Mouse (Mus musculus): ENCODE data around the gene Dnah12. TPM values are rescaled to one million over a fixed set of nuclear protein-coding genes. Genes with fewer than 3 reads are reported as not detected.

The Dnah12 gene
- polyA plus RNA-seq, 1 experiment from 2014 or later, result 0.05 TPM

DNA sequence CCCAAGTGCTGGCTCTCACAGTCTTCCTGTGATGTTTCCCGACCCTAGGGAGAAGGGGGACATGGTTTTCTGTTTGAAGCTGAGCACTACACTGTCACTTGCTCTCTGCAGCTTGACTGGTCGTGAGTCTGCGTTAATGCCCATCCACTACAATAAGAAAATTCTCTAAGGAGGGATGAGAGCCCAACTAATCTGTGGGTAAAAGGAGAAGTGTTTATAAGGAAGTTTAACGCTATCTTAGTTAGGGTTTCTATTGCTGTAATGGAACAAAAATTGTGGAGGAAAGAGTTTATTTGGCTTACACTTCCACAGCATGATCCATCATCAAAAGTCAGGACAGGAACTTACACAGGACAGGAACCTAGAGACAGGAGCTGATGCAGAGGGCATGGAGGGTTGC is 123.7 kb downstream of the Dnah12 start:
- 61% methylated on average over 4 of the region's 4 CpGs for WGBS
- H3K9me3 ChIP-seq, result no peaks in the 10 kb centered on the region
- ATAC-seq (ENCODE audit: insufficient read depth, low FRiP score, low read depth), result no peak
- H3K4me3 ChIP-seq (replicated peaks), result no peak overlapping the region
- no peaks in the 10 kb centered on the region for H3K27me3 ChIP-seq (replicated peaks)
- no peaks in the 10 kb centered on the region for H3K36me3 ChIP-seq
- no peak overlapping the region for H3K9ac ChIP-seq
- no peak overlapping the region for H3K4me2 ChIP-seq
- H3K27ac ChIP-seq, result no peak overlapping the region
- no peaks in the 10 kb centered on the region for H3K4me1 ChIP-seq

DNA sequence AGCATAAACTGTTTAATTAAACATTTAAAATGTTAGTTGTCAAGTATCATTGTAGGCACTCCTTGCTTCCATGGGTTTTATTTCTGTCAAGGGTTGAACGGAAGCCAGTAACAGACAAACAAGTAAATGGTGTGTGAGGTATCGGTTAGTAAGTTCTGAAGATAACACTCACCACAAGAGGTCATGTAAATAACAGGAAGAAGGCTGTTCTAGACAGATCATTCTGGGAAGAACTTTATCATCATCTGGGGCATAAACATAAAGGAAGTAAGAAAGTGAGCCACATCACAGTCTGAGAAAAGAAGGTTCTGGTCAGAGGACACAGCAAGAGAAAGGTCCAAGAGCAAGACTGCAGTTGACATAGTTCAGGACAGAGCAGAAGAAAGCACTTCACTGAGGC is 132.9 kb downstream of the Dnah12 start:
- H3K36me3 ChIP-seq, result no peaks in the 10 kb centered on the region
- no peaks in the 10 kb centered on the region for H3K9me3 ChIP-seq
- 68% methylated on average over 2 of the region's 2 CpGs for WGBS
- H3K4me3 ChIP-seq (replicated peaks), result no peak overlapping the region
- H3K9ac ChIP-seq, result no peak overlapping the region
- no peaks in the 10 kb centered on the region for H3K27me3 ChIP-seq (replicated peaks)
- no peak overlapping the region for H3K4me2 ChIP-seq
- no peak overlapping the region for H3K27ac ChIP-seq
- ATAC-seq (ENCODE audit: insufficient read depth, low FRiP score, low read depth), result no peak
- no peaks in the 10 kb centered on the region for H3K4me1 ChIP-seq

DNA sequence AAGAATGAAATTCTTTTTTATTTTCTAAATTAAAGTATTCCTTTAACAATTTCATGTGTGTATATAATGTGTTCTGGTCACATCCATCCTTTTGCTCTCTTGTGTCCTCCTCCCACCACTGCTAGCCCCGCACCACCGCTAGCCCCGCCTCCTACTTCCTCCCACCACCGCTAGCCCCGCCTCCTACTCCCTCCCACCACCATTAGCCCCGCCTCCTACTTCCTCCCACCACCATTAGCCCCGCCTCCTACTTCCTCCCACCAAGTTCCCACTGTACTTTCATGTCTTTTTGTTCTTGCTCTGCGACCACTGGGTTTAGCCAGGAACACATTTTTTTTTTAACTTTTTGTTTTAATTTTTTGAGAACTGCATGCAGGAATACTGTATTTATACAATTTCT is 160.0 kb downstream of the Dnah12 start:
- no peak for ATAC-seq (ENCODE audit: insufficient read depth, low FRiP score, low read depth)
- H3K9me3 ChIP-seq, result no peaks in the 10 kb centered on the region
- no peaks in the 10 kb centered on the region for H3K4me1 ChIP-seq
- no peaks in the 10 kb centered on the region for H3K36me3 ChIP-seq
- no peak overlapping the region for H3K27ac ChIP-seq
- no peak overlapping the region for H3K9ac ChIP-seq
- H3K4me2 ChIP-seq, result no peak overlapping the region
- WGBS, result 74% methylated on average over 8 of the region's 8 CpGs
- no peak overlapping the region for H3K4me3 ChIP-seq (replicated peaks)
- no peaks in the 10 kb centered on the region for H3K27me3 ChIP-seq (replicated peaks)

DNA sequence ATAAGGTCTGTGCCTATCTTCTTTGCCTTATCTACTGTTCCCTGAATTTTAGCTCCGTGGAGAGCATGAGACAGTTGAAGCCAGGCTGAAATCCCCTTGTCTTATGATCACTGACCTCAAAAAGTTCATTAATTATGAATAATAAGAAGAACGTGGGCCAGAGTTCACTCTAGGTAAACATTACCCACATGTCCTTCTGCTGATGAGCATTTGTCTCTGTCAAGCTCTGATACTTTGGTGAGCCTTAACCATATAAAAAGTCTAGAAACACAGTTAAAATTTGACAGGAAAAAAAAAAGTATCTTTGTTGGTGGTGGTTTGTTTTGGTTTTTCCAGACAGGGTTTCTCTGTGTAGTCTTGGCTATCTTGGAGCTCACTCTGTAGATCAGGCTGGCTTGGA is 161.0 kb downstream of the Dnah12 start:
- H3K9me3 ChIP-seq, result no peaks in the 10 kb centered on the region
- H3K4me3 ChIP-seq (replicated peaks), result no peak overlapping the region
- no peak for ATAC-seq (ENCODE audit: insufficient read depth, low FRiP score, low read depth)
- no peaks in the 10 kb centered on the region for H3K4me1 ChIP-seq
- 46% methylated on average over 2 of the region's 2 CpGs for WGBS
- H3K4me2 ChIP-seq, result no peak overlapping the region
- H3K27me3 ChIP-seq (replicated peaks), result no peaks in the 10 kb centered on the region
- no peaks in the 10 kb centered on the region for H3K36me3 ChIP-seq
- no peak overlapping the region for H3K9ac ChIP-seq
- H3K27ac ChIP-seq, result no peak overlapping the region

DNA sequence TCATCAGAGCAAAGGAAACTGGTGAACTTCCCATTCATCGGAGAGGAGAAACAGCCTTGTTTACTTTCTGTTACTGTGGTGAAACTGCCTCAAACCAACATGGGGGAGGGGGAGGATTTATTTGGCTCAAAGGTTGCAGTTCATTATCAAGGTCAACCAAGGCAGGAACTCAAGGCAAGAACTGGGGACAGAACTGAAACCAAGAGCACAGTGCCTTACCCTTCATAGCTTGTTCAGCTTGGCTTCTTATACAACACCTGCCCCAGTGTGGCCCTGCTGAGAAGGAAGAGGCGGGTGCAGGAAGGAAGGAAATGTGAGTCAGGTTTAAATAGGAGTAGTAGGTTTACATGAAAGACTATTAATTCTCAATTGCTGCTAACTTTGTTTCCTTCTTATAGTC is 165.3 kb downstream of the Dnah12 start:
- H3K27ac ChIP-seq, result no peak overlapping the region
- no peaks in the 10 kb centered on the region for H3K4me1 ChIP-seq
- H3K9me3 ChIP-seq, result no peaks in the 10 kb centered on the region
- no peaks in the 10 kb centered on the region for H3K36me3 ChIP-seq
- no peaks in the 10 kb centered on the region for H3K27me3 ChIP-seq (replicated peaks)
- ATAC-seq (ENCODE audit: insufficient read depth, low FRiP score, low read depth), result no peak
- 67% methylated on average over 2 of the region's 2 CpGs for WGBS
- no peak overlapping the region for H3K9ac ChIP-seq
- no peak overlapping the region for H3K4me2 ChIP-seq
- no peak overlapping the region for H3K4me3 ChIP-seq (replicated peaks)

DNA sequence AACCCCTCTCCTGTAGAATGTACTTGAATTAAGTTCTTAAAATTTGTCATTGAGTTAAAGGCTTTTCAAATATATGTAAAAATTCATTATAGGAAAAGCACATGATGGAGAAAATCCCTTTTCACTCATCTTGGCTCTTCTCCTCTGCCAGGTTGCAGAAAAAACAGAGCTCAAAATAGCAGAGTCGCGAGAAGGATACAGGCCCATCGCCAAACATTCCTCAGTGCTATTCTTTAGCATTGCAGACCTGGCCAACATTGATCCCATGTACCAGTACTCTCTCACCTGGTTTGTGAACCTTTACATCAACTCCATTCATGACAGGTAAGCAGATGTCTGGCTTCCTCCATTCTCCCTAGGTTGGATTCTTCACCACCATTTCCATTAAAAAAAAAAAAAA is 165.9 kb downstream of the Dnah12 start:
- H3K27ac ChIP-seq, result no peak overlapping the region
- no peaks in the 10 kb centered on the region for H3K27me3 ChIP-seq (replicated peaks)
- no peak overlapping the region for H3K4me3 ChIP-seq (replicated peaks)
- 84% methylated on average over 3 of the region's 3 CpGs for WGBS
- H3K9me3 ChIP-seq, result no peaks in the 10 kb centered on the region
- no peaks in the 10 kb centered on the region for H3K36me3 ChIP-seq
- no peaks in the 10 kb centered on the region for H3K4me1 ChIP-seq
- H3K9ac ChIP-seq, result no peak overlapping the region
- no peak overlapping the region for H3K4me2 ChIP-seq
- ATAC-seq (ENCODE audit: insufficient read depth, low FRiP score, low read depth), result no peak

DNA sequence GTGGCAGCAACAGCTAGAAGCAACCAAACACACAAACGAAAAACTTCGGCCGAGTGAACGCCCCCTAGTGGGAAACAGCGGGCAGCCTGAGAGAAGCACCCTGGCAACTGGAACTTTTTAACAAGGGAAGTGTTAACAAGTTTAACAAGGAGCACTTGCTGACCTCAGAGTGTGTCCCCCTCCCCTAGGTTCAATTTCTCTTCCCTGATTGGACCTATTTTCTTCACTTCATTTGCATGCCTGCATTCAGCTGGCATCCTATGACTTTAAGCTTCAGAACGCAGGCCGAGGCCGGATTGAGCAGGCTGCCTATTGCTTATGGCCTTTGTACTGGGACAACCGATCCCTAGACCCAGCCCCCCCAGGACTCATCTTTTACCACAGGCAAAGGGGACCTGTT is 174.3 kb downstream of the Dnah12 start:
- Histone ChIP-seq H3K4me2 (no peak overlapping the region), H3K36me3 (no peaks in the 10 kb centered on the region), H3K4me1 (no peaks in the 10 kb centered on the region), H3K27me3 (replicated peaks) (no peaks in the 10 kb centered on the region), H3K27ac (no peak overlapping the region), H3K9me3 (no peaks in the 10 kb centered on the region), H3K4me3 (replicated peaks) (no peak overlapping the region), H3K9ac (no peak overlapping the region)
- ATAC-seq (ENCODE audit: insufficient read depth, low FRiP score, low read depth), result no peak
- 78% methylated on average over 9 of the region's 9 CpGs for WGBS

DNA sequence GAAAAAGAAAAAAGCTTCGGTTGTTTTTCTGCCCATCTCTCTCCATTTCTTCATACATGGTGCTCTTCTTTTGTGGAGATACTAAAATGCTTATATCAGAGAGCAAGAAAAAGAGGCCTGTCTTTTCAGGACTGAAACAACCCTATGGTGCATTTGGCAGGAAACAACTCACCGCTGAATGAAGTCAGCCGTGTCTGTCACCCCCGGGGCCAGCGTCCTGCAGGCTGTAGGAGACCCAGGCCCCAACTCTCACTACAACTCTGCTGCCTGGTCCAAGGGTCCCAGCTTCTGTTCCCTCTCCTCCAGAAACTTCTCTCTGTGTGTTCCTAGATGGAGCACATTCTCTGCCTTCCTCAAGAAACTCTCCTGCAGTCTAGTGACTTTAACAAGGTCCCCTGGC is 175.2 kb downstream of the Dnah12 start:
- no peak for ATAC-seq (ENCODE audit: insufficient read depth, low FRiP score, low read depth)
- WGBS, result 92% methylated on average over 5 of the region's 5 CpGs
- Histone ChIP-seq H3K4me2 (no peak overlapping the region), H3K27ac (no peak overlapping the region), H3K9me3 (no peaks in the 10 kb centered on the region), H3K27me3 (replicated peaks) (no peaks in the 10 kb centered on the region), H3K36me3 (no peaks in the 10 kb centered on the region), H3K4me1 (no peaks in the 10 kb centered on the region), H3K4me3 (replicated peaks) (no peak overlapping the region), H3K9ac (no peak overlapping the region)

DNA sequence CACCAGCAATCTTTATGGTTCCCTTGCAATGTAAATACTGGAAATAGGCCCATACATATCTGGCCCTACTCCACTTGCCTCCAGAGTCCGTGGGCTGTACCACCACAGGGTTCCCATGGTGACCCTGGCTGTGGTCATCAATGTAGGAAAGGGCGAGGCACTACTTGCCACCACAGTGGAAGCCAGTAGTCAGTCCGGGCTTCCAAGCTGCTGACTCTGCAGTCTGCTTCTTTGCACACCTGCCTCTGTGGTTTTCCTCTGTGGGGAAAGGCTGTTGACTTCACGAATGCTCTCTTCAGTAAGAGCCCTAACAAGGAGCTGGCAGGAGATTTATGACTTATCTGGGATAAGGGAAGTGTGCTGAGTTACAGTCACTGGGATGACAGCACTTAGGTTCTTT is 185.7 kb downstream of the Dnah12 start:
- Histone ChIP-seq H3K27me3 (replicated peaks) (no peaks in the 10 kb centered on the region), H3K4me3 (replicated peaks) (no peak overlapping the region), H3K36me3 (no peaks in the 10 kb centered on the region), H3K27ac (no peak overlapping the region), H3K9me3 (no peaks in the 10 kb centered on the region), H3K4me1 (no peaks in the 10 kb centered on the region), H3K9ac (no peak overlapping the region), H3K4me2 (no peak overlapping the region)
- ATAC-seq (ENCODE audit: insufficient read depth, low FRiP score, low read depth), result no peak
- WGBS, result 65% methylated on average over 4 of the region's 4 CpGs

DNA sequence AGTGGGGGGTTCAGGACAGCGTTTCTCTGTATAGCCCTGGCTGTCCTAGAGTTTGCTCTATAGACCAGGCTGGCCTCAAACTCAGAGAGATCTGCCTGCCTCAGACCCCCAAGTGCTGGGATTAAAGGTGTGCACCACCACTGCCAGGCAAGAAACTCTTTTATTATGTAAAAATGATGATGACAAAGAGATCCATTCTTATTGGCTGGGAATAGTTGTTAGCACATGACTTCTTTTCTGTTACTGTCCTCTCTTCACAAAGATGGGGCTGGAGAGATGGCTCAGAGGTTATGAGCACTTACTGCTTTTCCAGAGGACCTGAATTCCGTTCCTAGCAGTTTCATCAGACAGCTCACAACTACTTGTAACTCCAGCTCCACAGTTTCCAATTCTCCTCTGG is 186.9 kb downstream of the Dnah12 start:
- Histone ChIP-seq H3K27ac (no peak overlapping the region), H3K9ac (no peak overlapping the region), H3K36me3 (no peaks in the 10 kb centered on the region), H3K4me3 (replicated peaks) (no peak overlapping the region), H3K27me3 (replicated peaks) (no peaks in the 10 kb centered on the region), H3K4me1 (no peaks in the 10 kb centered on the region), H3K4me2 (no peak overlapping the region), H3K9me3 (no peaks in the 10 kb centered on the region)
- WGBS, result 63% methylated on average over 2 of the region's 2 CpGs
- no peak for ATAC-seq (ENCODE audit: insufficient read depth, low FRiP score, low read depth)

DNA sequence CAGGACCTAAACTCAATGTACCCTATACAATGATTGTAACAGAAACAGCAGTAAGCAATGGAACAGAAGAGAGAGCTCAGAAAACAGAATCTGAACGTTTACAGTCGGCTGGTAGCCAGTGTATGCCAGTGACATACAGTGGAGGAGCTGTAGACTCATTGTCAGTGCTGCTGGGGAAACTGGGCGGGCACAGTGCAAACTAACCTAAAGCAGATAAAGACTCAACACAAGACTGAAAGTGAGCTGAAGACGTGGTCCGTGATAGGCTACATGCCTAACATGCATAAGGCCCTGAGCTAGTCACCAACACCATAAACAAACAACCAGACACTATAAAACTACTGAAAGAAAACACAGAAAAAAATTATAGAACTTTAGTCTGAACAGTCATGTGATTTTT is 188.6 kb downstream of the Dnah12 start:
- H3K9me3 ChIP-seq, result no peaks in the 10 kb centered on the region
- 72% methylated on average over 5 of the region's 5 CpGs for WGBS
- ATAC-seq (ENCODE audit: insufficient read depth, low FRiP score, low read depth), result no peak
- no peak overlapping the region for H3K9ac ChIP-seq
- H3K27me3 ChIP-seq (replicated peaks), result no peaks in the 10 kb centered on the region
- H3K4me1 ChIP-seq, result no peaks in the 10 kb centered on the region
- H3K36me3 ChIP-seq, result no peaks in the 10 kb centered on the region
- no peak overlapping the region for H3K4me3 ChIP-seq (replicated peaks)
- H3K27ac ChIP-seq, result no peak overlapping the region
- no peak overlapping the region for H3K4me2 ChIP-seq

DNA sequence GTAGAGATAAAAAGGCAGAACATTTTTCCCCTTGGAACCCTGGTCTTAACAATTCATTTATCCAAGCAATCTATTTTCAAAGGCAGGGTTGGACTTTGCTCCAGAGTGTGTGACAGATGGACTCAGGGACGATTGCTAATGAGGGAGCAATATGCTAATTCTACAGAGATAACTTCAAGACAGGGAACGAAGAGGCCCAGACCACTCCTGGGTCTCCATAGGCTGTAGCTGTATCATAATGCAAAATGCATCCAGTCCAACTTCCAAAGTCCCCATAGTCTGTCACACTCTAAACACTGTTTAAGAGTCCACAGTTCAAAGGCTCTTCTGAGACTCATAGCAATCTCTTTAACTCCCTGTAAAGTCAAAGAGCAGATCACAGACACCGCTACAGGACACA is 194.2 kb downstream of the Dnah12 start:
- ATAC-seq (ENCODE audit: insufficient read depth, low FRiP score, low read depth), result no peak
- Histone ChIP-seq H3K27ac (no peak overlapping the region), H3K36me3 (no peaks in the 10 kb centered on the region)

DNA sequence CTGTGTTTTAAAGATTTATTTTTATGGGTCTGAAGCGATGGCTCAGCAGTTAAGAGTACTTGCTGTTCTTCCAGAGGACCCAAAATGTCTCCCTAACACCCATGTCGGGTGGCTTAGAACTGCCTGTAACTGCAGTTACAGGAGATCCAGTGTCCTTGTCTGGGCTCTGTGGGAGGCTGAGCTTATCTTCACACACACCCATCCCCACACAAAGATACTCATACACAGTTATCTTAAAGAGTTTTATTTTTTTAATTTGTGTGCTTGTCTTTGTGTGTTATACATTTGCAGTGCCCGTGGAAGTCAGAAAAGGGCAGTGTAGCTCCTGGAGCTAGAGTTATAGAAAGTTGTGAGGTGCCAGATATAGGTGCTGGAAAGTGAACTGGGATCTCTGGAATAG is 197.7 kb downstream of the Dnah12 start:
- no peak overlapping the region for H3K4me3 ChIP-seq (replicated peaks)
- H3K4me1 ChIP-seq, result no peaks in the 10 kb centered on the region
- ATAC-seq (ENCODE audit: insufficient read depth, low FRiP score, low read depth), result no peak
- H3K9ac ChIP-seq, result no peak overlapping the region
- H3K9me3 ChIP-seq, result no peaks in the 10 kb centered on the region
- no peaks in the 10 kb centered on the region for H3K36me3 ChIP-seq
- no peak overlapping the region for H3K4me2 ChIP-seq
- H3K27ac ChIP-seq, result no peak overlapping the region
- 82% methylated on average over 3 of the region's 3 CpGs for WGBS
- no peaks in the 10 kb centered on the region for H3K27me3 ChIP-seq (replicated peaks)

More for the DNA sequence above, 194.2 kb downstream of the Dnah12 start:
- H3K4me2 ChIP-seq, result no peak overlapping the region
- no peaks in the 10 kb centered on the region for H3K4me1 ChIP-seq
- H3K9me3 ChIP-seq, result no peaks in the 10 kb centered on the region
- H3K9ac ChIP-seq, result no peak overlapping the region
- H3K27me3 ChIP-seq (replicated peaks), result no peaks in the 10 kb centered on the region
- no peak overlapping the region for H3K4me3 ChIP-seq (replicated peaks)
- WGBS, result 63% methylated on average over 3 of the region's 3 CpGs

All from stomach, embryonic 15.5 days (tissue).